Mouse (Mus musculus): ENCODE data around the gene Erlin1.

Gene Erlin1

DNA sequence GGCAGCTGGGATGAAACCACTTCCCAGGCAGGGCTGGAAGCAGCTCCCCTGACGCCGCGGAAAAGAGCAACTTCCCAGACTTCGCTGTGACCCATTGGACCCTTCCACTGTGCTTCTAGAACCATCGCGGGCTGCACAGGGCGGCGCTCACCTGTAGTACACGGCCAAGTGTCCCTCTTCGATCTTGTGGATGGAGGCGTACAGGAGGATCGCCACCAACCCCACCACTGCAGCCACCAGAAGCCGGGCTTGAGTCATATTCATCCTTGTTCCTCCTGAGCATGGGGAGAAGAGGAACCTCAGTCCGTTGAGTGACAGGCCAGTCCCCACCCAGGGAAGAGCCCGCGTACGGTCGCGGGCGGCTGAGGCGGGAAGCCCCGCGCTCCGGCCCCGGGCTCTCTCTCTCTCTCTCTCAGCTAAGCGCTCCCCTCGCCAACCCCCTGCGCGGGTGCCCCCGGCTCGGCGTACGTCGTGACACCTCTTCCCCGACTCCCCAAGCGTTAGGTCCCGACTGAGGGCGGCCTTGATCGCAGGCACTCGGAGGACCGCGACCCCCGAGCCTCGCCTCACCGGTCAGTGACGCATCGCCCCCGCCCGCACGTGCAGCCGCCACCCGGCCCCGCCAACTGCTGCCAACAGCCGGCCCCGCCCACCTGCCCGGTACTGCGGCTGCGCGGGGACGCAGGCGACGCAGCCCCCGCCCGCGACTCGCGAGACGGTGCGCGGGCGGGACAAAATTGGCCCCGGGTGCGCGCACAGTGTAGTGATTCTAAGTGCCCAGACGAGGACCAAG, at the start of gene Erlin1:
Gene Erlin1 (minus strand): TSS at position 665 of the 793 bp plus-strand sequence.
- DNase-seq (ENCODE audit: low read depth): peak; percentile 71

DNA sequence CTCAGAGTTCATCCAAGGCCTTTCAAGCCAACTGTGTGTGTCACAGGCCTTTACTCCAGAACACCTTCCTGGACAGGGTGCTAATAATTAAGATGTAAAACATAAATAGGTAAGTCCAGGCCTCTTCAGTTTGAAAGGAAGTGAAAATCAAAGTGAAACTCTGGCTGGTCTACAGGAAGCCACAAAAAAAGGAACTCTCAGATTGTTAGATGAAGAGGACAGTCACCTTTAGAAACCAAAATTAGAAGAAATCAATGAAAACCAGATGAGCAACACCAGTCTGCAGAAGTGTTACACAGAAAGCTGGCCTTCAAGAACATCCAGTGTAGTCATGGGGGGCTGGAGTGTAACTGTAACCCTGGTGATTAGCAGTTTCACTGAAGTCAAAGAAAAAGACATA, 48.2 kb upstream of the Erlin1 start:
- no peak for DNase-seq (ENCODE audit: low read depth)

DNA sequence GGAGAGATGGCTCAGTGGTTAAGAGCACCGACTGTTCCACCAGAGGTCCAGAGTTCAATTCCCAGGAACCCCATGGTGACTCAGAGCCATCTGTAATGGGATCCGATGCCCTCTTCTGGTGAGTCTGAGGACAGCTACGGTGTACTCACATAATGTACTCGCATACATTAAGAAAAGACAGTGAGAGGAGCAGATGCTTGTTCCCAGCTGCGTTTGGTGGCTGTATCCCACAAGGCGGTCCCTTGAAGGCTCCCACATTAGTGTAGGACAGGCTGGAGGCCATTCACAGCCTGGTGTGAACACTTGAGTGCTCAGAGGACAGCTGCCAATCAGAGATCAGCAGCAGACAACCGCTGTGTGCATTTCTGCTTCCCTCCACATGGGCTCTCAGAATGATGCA, 42.1 kb upstream of the Erlin1 start:
- no peak for DNase-seq (ENCODE audit: low read depth)

- DNase-seq (ENCODE audit: low read depth): no peak
These were observed 40.8 kb upstream of the Erlin1 start for GRCm38 (mm10) chr19:44110356-44110755.

GRCm38 (mm10) chr19:44108996-44109395, 39.4 kb upstream of the Erlin1 start:
- no peak for DNase-seq (ENCODE audit: low read depth)

DNA sequence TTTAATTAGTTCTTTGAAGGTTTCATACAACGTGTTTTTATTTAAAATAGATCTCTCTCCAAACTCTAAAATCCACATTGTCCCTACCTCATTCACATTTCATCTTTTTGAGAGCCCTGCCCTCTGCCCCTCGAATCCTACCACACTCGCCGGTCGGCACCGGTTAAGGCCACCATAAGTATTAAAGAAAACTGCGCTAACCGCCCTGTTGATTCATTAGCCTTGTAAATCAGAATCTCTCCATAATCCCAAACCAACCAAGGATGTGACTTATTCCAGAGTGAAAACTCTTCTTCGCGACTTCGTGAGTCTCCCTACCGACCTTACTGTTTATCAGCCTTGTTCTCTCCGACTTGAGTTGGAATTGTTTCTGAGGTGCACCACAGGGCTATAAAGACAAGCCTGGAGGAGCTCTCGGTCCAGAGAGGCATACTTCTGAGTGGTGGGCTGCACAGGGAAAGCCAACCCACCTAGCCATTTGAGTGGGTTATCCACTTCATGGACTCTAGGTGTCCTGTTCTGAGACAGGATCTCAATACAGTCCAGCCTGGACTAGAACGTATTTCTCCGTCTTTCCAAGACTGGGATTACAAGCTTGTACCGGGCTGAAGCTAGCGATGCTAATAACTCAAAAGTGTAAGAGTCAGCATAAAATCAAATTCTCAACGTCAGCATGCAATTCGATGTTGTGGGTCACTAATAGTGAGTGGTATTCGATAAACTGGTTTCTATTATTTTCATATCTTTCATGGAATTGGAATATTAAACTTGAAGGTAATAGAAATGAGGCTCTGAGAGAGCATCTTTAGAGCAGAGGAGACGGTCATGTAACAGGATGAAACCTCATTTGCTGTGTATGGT, 38.3 kb upstream of the Erlin1 start:
- DNase-seq (ENCODE audit: low read depth): no peak

DNA sequence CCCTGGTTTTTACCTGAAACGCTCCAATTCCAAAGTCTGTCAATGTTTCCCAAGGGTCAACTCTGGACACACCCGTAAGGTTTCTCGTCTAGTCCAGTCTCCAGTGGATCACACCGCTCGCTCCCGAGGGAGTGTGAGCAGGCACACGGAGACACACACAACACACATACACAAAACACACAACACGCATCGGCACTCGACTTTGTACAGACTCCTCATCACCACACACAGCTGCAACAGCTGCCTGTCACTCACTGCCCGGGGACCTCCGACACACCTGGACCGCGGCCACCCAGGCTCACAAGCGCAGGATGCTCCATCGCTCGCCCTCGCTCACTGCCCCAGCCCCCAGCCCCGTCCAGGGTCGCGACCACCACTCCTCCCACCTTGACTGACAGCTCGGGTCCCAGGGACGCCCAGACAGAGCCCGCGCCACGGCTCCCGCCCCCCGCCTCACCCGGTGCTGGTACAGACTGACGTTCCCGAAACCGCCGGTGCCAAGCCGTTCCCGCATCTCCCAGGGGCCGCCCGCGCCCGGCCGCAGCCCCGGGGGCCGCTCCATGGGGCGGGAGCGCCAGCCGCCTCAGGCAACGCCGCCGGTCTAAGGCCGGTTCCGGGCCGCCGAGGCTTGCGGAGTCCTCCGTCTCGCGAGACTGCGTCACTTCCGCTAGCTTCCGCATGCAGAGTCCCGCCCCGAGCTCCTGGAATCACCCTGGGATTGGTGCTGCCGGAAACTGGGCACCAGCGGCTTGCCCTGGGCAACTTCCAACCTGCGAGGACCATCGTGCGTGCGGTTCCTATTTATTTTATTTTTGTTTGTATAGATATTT, 37.5 kb upstream of the Erlin1 start, which contains the start of gene Chuk:
Gene Chuk (minus strand): TSS at position 650 of the 830 bp plus-strand sequence.
- DNase-seq (ENCODE audit: low read depth): peak; percentile 96

DNA sequence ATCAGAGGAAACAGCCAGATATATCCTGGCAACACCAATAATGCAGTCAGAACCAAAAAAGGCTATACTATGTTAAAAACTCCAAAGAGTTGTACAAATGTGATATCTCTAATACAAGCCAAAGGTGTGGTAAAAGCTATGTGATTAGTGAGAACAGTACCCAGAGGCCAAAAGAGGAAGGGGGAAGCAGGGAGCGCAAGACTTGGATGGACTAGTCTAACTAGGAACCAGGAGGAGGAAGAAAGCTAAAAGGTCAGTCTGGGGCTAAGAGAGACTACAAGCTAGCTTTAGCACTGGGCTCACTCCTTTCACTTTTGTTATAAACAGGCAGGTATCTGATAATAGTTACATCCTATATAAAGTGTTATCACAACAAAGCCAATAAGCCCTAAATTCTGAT, 34.8 kb upstream of the Erlin1 start:
- DNase-seq (ENCODE audit: low read depth): no peak

DNA sequence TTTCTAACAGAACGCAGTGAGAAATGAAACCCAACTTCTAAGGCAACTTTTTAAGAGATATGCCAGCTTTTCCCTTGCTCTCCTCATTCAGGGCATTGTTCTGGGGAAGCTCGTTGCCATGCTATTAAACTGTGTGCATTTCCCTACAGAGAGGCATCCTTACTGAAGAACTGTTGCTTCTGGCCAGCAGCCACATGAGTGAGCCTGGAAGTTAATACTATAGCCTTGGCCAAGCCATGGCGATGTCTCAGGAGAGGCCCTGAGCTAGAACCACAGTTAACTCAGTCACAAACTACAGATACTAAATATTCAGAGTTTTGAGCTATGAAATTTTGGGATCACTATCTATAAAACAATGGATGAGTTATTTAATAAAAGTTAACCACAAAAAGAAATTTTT, 33.4 kb upstream of the Erlin1 start:
- DNase-seq (ENCODE audit: low read depth): no peak

GRCm38 (mm10) chr19:44100840-44101239, 31.3 kb upstream of the Erlin1 start:
- no peak for DNase-seq (ENCODE audit: low read depth)

GRCm38 (mm10) chr19:44086278-44086677, 16.7 kb upstream of the Erlin1 start:
- DNase-seq (ENCODE audit: low read depth): no peak

DNA sequence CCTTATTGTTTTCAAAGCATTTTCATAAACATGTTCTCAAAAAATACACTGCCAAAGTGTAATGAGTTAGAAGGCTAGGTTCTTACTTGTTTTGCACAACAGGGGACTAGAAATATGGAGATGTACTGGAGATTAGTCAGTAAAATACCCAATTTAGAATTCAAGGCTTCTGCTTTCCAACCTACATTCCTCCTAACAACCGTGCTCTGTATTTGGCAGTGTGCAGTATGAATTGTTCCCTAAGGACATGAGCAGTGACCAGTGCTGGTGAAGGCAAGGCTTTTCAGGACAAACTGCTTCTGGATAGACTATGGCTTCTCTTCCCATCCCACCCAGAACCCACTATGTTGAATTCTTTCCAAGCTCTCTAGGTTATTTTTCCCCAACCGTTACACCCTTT, 11.3 kb upstream of the Erlin1 start:
- no peak for DNase-seq (ENCODE audit: low read depth)

GRCm38 (mm10) chr19:44080023-44080422, 10.4 kb upstream of the Erlin1 start:
- no peak for DNase-seq (ENCODE audit: low read depth)

- no peak for DNase-seq (ENCODE audit: low read depth)
These were observed 7.4 kb upstream of the Erlin1 start for GRCm38 (mm10) chr19:44077024-44077423.

DNA sequence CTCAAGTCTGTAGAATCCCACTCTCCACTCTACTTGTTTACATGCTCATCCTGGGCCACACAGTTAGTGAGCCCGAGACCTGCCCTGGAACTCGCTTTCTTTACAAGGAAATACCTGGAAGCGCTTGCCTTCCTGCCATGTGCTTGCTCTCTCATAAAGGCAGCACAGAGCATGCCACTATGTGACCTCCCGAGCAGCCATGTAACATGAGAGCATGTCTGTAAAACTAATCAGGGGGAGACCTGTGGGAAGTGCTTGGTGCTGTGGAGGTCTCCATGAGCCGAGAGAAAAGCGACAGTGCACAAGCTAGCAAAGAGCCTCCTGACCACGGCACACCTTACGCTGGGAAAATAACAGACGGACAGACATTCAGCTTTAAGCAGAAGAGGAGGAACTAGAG, 6.9 kb upstream of the Erlin1 start:
- no peak for DNase-seq (ENCODE audit: low read depth)

DNA sequence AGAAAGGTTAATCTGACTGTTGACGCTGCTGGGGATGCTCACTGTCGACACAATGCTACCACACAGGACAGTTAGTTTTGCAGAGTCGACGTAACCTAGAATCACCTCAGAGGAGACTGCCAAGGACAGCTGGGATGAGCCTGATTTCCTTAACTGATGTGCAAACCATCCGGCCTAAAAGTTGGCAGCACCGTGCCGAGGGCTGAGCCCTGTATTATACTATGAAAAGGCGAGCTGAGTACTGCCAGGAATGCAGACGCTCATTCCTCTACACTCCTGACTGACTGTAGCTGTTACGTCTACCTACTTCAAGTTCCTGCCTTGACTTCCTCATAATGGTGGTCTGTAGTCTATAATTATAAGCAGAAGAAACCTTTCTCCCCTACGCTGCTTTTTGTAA, 5.4 kb upstream of the Erlin1 start:
- no peak for DNase-seq (ENCODE audit: low read depth)

DNA sequence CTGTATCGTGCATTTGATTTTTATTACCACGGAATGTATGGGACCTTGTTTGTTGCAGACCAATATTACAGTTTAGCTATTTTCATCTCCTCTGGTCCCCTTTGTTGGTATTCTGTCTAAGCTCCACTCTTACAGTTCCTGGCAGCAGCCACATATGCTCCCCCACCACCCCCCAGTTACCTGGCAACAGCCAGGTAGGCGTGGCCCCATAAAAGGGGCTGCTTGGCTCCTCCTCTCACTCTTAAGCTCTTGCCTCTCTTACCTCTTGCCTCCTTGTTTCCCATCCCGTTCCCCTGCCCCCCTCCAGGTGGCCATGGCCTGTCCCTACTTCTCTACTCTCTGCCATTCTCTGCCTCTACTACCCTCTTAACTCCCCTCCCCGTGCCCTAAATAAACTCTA, 1.6 kb upstream of the Erlin1 start:
- no peak for DNase-seq (ENCODE audit: low read depth)

DNA sequence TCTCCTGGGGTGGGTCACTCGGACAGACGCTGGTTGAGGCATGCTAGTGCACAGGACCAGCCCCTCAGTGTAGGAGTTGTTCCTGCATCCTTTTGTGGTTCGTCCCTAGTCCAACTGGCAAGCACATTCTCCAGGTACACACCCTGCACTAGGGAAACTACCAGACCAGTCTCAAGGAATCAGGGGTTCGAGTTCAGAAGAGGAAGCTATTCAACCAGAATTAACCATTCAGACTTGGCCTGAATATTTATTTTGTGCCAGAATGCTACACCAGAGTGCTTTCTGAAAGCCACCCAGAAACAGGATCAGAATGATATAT, 288 bp upstream of the Erlin1 start:
- no peak for DNase-seq (ENCODE audit: low read depth)

GRCm38 (mm10) chr19:44068232-44068631, 1.4 kb downstream of the Erlin1 start:
- no peak for DNase-seq (ENCODE audit: low read depth)

GRCm38 (mm10) chr19:44067323-44068049, 2.1 kb downstream of the Erlin1 start:
- no peak for DNase-seq (ENCODE audit: low read depth)

GRCm38 (mm10) chr19:44064734-44065133, 4.9 kb downstream of the Erlin1 start:
- no peak for DNase-seq (ENCODE audit: low read depth)

- no peak for DNase-seq (ENCODE audit: low read depth)
These were observed 5.8 kb downstream of the Erlin1 start for GRCm38 (mm10) chr19:44063773-44064172.
